Mouse (Mus musculus) megakaryocyte-erythroid progenitor cell, adult 5 weeks (primary cell): Measurements from ENCODE around the gene Fam151b. TPM values are rescaled to one million over a fixed set of nuclear protein-coding genes. Genes with fewer than 3 reads are reported as not detected.

Source experiments
- polyA plus RNA-seq: library from polyadenylated mRNA; stranded (reverse); fragments of >175 nt; gene quantifications from 2 replicates; pipeline ENCODE4 v1.2.3, GENCODE M21; 2012

Gene Fam151b
- 0.22 and 0.34 TPM in 2 replicates for polyA plus RNA-seq

GRCm38 (mm10) chr13:92483852-92484463, at the start of gene Fam151b:
TSS of gene Fam151b (minus strand) at chr13:92484015.

GRCm38 (mm10) chr13:92530721-92531211, 47.0 kb upstream of the Fam151b start, which contains the start of gene Zfyve16:
TSS of gene Zfyve16 (minus strand) at chr13:92530868.

GRCm38 (mm10) chr13:92425758-92426264, 58.0 kb downstream of the Fam151b start, which contains the start of gene Ankrd34b:
TSS of gene Ankrd34b (plus strand) at chr13:92425896.

Other genes with a start within 250 kb of the Fam151b start
- gene Gm20379, start 178.0 kb downstream of the Fam151b start, polyA plus RNA-seq, result not detected in 2 replicates
- 1.1 and 1.4 TPM in 2 replicates for gene Dhfr, start 129.3 kb downstream of the Fam151b start, polyA plus RNA-seq
- 18.6 and 27.8 TPM in 2 replicates for gene Msh3, start 129.0 kb downstream of the Fam151b start, polyA plus RNA-seq
- 0.03 TPM in 1 of 2 replicates, not detected in the other for gene Ankrd34b, start 58.1 kb downstream of the Fam151b start, polyA plus RNA-seq
- 0.61 and 1.2 TPM in 2 replicates for gene Zfyve16, start 46.9 kb upstream of the Fam151b start, polyA plus RNA-seq
- gene Spz1, start 92.2 kb upstream of the Fam151b start, polyA plus RNA-seq, result not detected in 2 replicates
- 3.5 and 3.9 TPM in 2 replicates for gene Serinc5, start 127.1 kb upstream of the Fam151b start, polyA plus RNA-seq